Mouse (Mus musculus): ENCODE data around the gene Gm20441. TPM values are rescaled to one million over a fixed set of nuclear protein-coding genes. Genes with fewer than 3 reads are reported as not detected.

The Gm20441 gene
- polyA plus RNA-seq (2016; fragmentation: Nextera tagmentation; extraction: Ambion mirVana) = not detected in 2 replicates

DNA sequence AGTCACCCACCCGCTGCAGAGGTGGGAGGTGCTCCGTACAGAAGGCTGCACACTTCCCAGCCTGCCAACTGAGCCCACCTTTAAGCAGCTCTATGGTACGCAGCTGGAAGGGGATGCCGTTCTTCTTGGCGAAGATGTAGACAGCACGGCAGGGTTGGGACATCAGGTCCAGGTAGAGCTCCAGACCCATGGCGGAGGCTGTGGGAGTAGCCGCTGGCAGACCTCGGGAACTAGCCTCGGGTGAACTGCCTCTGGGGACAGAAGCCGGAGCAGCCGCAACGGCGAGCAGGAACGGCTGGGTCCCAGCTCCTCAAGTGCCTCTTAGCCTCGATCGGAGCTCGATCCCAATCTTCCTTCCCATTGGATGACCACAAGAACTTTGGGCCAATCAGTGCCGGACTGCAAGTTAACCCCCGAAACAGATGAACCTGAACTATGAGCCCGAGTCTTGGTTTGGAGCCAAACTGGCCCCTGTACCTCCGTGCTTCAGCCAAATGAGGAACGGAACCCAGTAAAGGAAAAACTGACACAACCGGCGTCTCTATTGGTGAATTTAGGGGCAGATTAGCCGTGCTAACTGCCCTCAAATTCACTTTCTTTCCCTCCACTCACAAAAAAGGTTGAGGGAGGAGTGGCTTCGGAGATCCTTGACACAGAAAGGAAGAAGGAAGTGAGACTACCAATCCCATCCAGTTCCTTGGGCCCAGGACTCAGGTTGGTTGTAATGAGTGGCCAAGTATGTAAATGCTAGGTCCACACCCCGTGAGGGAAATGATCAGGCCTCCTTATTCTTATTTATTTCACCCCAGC lies at the start of gene Gm20441, which contains the start of gene Gstt3:
Gene Gm20441, minus strand, starts transcription at position 186 of the 810 bp plus-strand sequence.
Gene Gstt3, minus strand, starts transcription at position 646 of the 810 bp plus-strand sequence.
- ATAC-seq (ENCODE audit: insufficient number of reproducible peaks, insufficient read depth, low FRiP score, low TSS enrichment) = no peak; the same call in 1 of the 2 replicates
- Histone ChIP-seq H3K9ac (peak within 1 kb of the TSS; percentile 48), H3K36me3 (no peaks in the 10 kb centered on the region), H3K4me1 (peaks cover 19% of the 10 kb centered on the region), H3K4me2 (replicated peaks) (peak within 1 kb of the TSS; percentile 90), H3K27ac (0 out of 2 replicates have a peak within 1 kb of the TSS, but pooled peaks have one; percentile 30), H3K27me3 (peaks cover 16% of the 10 kb centered on the region), H3K9me3 (no peaks in the 10 kb centered on the region), H3K4me3 (peak within 1 kb of the TSS; percentile 47)
- 2% methylated on average over 28 of the region's 28 CpGs for WGBS

GRCm38 (mm10) chr10:75830275-75830670 lies 49.5 kb upstream of the Gm20441 start:
- no peaks in the 10 kb centered on the region for H3K9me3 ChIP-seq
- H3K4me2 ChIP-seq (replicated peaks) = no peak overlapping the region
- no peak overlapping the region for H3K4me3 ChIP-seq
- H3K27ac ChIP-seq = no peak overlapping the region
- H3K4me1 ChIP-seq = peaks cover 17% of the 10 kb centered on the region; the same call in 1 of the 2 replicates
- no peaks in the 10 kb centered on the region for H3K36me3 ChIP-seq
- H3K9ac ChIP-seq = no peak overlapping the region
- peaks cover 19% of the 10 kb centered on the region; the same call in 1 of the 2 replicates for H3K27me3 ChIP-seq
- 75% methylated on average over 2 of the region's 2 CpGs for WGBS
- ATAC-seq (ENCODE audit: insufficient number of reproducible peaks, insufficient read depth, low FRiP score, low TSS enrichment) = no peak

DNA sequence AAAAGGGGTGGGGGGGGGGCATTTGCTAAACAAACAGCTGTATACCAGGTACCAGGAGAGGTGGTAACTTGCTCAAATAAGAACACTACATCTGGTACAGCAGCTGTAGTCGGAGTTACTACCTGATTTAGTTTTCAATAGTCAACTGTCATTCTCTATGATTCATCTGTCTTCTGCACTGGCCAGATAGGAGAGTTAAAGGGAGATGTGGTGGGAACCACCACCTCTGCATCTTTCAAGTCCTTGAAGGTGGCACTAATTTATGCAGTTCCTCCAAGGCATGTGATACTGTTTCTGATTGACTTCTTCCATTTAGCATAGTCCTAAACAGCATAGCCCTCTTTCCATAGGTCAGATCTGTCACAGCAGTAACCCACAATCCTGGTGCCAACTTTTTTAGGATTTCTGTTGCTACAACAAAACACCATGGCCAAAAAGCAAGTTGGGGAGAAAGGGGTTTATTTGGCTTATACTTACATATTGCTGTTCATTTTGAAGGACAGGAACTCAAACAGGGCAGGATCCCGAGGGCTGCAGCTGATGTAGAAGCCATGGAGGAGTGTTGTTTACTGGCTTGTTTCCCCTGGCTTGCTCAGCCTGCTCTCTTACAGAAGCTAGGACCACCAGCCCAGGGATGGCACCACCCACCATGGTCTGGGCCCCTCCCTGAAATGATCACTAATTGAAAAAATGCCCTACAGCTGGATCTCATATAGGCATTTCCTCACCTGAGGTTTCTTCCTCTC lies 48.9 kb upstream of the Gm20441 start:
- peaks cover 19% of the 10 kb centered on the region; the same call in 1 of the 2 replicates for H3K27me3 ChIP-seq
- no peaks in the 10 kb centered on the region for H3K9me3 ChIP-seq
- no peak overlapping the region for H3K4me3 ChIP-seq
- H3K4me1 ChIP-seq = peaks cover 13% of the 10 kb centered on the region; the same call in 1 of the 2 replicates
- H3K4me2 ChIP-seq (replicated peaks) = no peak overlapping the region
- no peaks in the 10 kb centered on the region for H3K36me3 ChIP-seq
- H3K27ac ChIP-seq = no peak overlapping the region
- 75% methylated on average over 2 of the region's 2 CpGs for WGBS
- no peak for ATAC-seq (ENCODE audit: insufficient number of reproducible peaks, insufficient read depth, low FRiP score, low TSS enrichment)
- H3K9ac ChIP-seq = no peak overlapping the region

DNA sequence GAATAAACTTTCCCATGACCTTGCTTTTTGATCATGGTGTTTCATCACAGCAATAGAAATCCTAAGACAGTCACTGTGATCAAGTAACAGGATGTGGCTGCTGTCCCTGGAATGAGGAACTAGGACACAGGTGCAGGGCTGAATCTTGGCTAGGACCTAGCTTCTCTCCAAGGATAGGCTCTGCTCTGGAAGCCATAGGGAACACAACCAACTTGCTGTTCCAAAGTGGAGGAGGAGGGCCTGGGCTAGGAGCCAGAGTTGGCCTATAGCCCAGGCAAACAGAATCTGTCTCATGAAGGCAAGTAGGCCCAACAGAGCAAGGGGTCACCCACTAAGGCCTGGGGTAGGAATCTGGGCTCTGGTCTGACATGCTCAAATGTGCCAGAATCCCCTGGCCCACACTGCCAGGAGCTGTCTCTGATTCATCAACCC lies 47.8 kb upstream of the Gm20441 start:
- no peak for ATAC-seq (ENCODE audit: insufficient number of reproducible peaks, insufficient read depth, low FRiP score, low TSS enrichment)
- H3K4me2 ChIP-seq (replicated peaks) = no peak overlapping the region
- H3K36me3 ChIP-seq = no peaks in the 10 kb centered on the region
- no peak overlapping the region for H3K27ac ChIP-seq
- peaks cover 4% of the 10 kb centered on the region; the same call in 1 of the 2 replicates for H3K4me1 ChIP-seq
- no peak overlapping the region for H3K9ac ChIP-seq
- no peak overlapping the region for H3K4me3 ChIP-seq
- H3K27me3 ChIP-seq = peaks cover 9% of the 10 kb centered on the region; the same call in 1 of the 2 replicates
- H3K9me3 ChIP-seq = no peaks in the 10 kb centered on the region

DNA sequence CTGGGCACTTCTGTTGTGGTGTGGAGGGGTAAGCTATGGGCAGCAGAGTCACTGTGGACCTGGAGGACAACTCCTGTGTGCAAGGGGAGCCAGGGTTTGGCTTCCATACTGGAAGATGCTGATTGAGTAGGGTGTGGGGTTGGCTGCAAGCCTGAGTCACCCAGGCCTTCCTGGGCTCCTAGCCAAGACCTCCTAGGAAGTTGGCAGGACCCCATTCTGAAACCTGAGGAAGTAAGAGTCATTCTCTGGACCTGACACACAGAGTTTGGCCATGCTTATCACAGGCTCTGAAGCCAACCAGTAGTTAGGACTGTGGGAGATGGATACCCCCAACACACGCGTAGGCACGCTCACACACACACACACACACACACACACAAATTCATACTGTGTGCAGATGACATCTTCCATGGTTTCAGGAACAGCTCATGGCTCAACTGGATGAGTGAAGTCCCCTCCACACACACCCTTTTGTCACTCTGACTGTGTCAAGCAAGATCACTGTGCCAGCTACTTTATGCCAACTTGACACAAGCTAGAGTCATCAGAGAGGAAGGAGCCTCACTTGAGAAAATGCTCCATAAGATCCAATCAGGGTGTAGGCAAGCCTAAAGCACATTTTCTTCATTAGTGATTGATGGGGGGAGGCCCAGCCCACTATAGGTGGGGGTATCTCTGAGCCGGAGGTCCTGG lies 47.1 kb upstream of the Gm20441 start:
- Histone ChIP-seq H3K4me3 (no peak overlapping the region), H3K9me3 (no peaks in the 10 kb centered on the region), H3K9ac (no peak overlapping the region), H3K4me2 (replicated peaks) (no peak overlapping the region), H3K27ac (no peak overlapping the region), H3K27me3 (peaks cover 6% of the 10 kb centered on the region; the same call in 1 of the 2 replicates), H3K4me1 (no peaks in the 10 kb centered on the region), H3K36me3 (no peaks in the 10 kb centered on the region)
- WGBS = 94% methylated on average over 4 of the region's 4 CpGs
- ATAC-seq (ENCODE audit: insufficient number of reproducible peaks, insufficient read depth, low FRiP score, low TSS enrichment) = 0 out of 2 replicates have a peak, but pooled peaks have one; percentile 28

DNA sequence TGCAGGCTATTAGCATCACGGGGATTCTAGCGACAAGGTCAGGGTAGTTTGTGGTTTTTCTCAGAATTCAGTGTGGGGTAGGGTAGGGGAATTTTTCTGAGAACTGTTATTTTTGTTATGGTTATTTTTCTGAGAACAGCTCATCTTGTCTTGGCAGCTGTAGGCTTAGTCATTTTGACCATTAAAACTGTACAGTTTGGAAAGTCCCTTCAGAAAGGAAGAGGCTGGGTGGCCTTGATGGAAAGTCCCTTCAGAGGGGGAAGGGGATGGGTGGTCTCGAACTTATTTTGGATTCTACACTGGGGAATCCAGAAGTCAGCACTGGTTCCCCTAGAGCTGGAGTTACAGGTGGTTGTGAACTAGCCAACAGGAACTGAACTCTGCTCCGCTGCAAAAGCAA lies 43.8 kb upstream of the Gm20441 start:
- H3K27ac ChIP-seq = no peak overlapping the region
- ATAC-seq (ENCODE audit: insufficient number of reproducible peaks, insufficient read depth, low FRiP score, low TSS enrichment) = no peak
- H3K4me1 ChIP-seq = no peaks in the 10 kb centered on the region
- 0 out of 2 replicates have a peak, but pooled peaks cover 2% of the 10 kb centered on the region for H3K27me3 ChIP-seq
- no peaks in the 10 kb centered on the region for H3K36me3 ChIP-seq
- WGBS = 85% methylated on average over 4 of the region's 4 CpGs
- no peak overlapping the region for H3K4me2 ChIP-seq (replicated peaks)
- H3K9ac ChIP-seq = no peak overlapping the region
- no peak overlapping the region for H3K4me3 ChIP-seq
- no peaks in the 10 kb centered on the region for H3K9me3 ChIP-seq

GRCm38 (mm10) chr10:75823782-75824181 lies 43.0 kb upstream of the Gm20441 start:
- Histone ChIP-seq H3K4me1 (no peaks in the 10 kb centered on the region), H3K27ac (no peak overlapping the region), H3K9me3 (no peaks in the 10 kb centered on the region), H3K9ac (no peak overlapping the region), H3K4me2 (replicated peaks) (no peak overlapping the region), H3K36me3 (no peaks in the 10 kb centered on the region), H3K27me3 (0 out of 2 replicates have a peak, but pooled peaks cover 2% of the 10 kb centered on the region), H3K4me3 (no peak overlapping the region)
- no peak for ATAC-seq (ENCODE audit: insufficient number of reproducible peaks, insufficient read depth, low FRiP score, low TSS enrichment)
- 88% methylated on average over 1 of the region's 1 CpGs for WGBS

DNA sequence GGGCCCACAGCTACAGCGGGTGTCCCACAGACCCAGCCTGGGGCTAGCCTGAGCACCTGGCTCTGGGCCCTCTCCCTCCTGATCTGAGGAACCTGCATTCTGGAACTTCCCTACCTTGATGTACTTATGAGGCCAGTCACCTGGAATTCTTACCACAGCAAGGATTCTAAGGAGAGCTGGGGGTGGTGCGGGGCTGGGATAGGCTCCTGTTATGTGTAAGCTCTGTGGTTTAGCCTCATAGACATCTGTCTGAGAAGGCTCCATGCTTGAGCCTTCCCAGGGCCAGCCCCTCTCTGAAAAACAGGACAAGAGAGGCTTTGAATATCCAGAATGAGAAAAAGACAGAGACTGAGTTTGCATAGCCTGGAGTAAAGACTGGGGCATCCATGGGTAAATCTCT lies 41.7 kb upstream of the Gm20441 start, which contains the start of gene Gstt4:
Gene Gstt4, minus strand, starts transcription at position 101 of the 400 bp plus-strand sequence.
- Histone ChIP-seq H3K4me1 (no peaks in the 10 kb centered on the region), H3K4me2 (replicated peaks) (no peak within 1 kb of the TSS), H3K4me3 (no peak within 1 kb of the TSS), H3K9ac (no peak within 1 kb of the TSS), H3K36me3 (no peaks in the 10 kb centered on the region), H3K9me3 (no peaks in the 10 kb centered on the region), H3K27me3 (0 out of 2 replicates have a peak, but pooled peaks cover under 1% of the 10 kb centered on the region), H3K27ac (no peak within 1 kb of the TSS)
- no peak for ATAC-seq (ENCODE audit: insufficient number of reproducible peaks, insufficient read depth, low FRiP score, low TSS enrichment)
- 88% methylated on average over 2 of the region's 2 CpGs for WGBS

- no peaks in the 10 kb centered on the region for H3K36me3 ChIP-seq
- H3K4me3 ChIP-seq = no peak overlapping the region
- no peak for ATAC-seq (ENCODE audit: insufficient number of reproducible peaks, insufficient read depth, low FRiP score, low TSS enrichment)
- 89% methylated on average over 5 of the region's 5 CpGs for WGBS
- no peak overlapping the region for H3K27ac ChIP-seq
- H3K4me2 ChIP-seq (replicated peaks) = no peak overlapping the region
- H3K9me3 ChIP-seq = no peaks in the 10 kb centered on the region
- no peaks in the 10 kb centered on the region for H3K27me3 ChIP-seq
- no peaks in the 10 kb centered on the region for H3K4me1 ChIP-seq
- H3K9ac ChIP-seq = no peak overlapping the region
Observed at GRCm38 (mm10) chr10:75819882-75820281, 39.1 kb upstream of the Gm20441 start.

GRCm38 (mm10) chr10:75818641-75819040 lies 37.9 kb upstream of the Gm20441 start:
- Histone ChIP-seq H3K4me2 (replicated peaks) (no peak overlapping the region), H3K27ac (no peak overlapping the region), H3K27me3 (no peaks in the 10 kb centered on the region), H3K36me3 (no peaks in the 10 kb centered on the region), H3K4me1 (no peaks in the 10 kb centered on the region), H3K4me3 (no peak overlapping the region), H3K9me3 (no peaks in the 10 kb centered on the region), H3K9ac (no peak overlapping the region)
- 62% methylated on average over 10 of the region's 10 CpGs for WGBS
- ATAC-seq (ENCODE audit: insufficient number of reproducible peaks, insufficient read depth, low FRiP score, low TSS enrichment) = no peak

- H3K27me3 ChIP-seq = 0 out of 2 replicates have a peak, but pooled peaks cover 4% of the 10 kb centered on the region
- H3K9ac ChIP-seq = no peak overlapping the region
- WGBS = 67% methylated on average over 2 of the region's 2 CpGs
- H3K4me2 ChIP-seq (replicated peaks) = no peak overlapping the region
- no peaks in the 10 kb centered on the region for H3K36me3 ChIP-seq
- no peaks in the 10 kb centered on the region for H3K4me1 ChIP-seq
- H3K4me3 ChIP-seq = no peak overlapping the region
- H3K27ac ChIP-seq = no peak overlapping the region
- no peaks in the 10 kb centered on the region for H3K9me3 ChIP-seq
- no peak for ATAC-seq (ENCODE audit: insufficient number of reproducible peaks, insufficient read depth, low FRiP score, low TSS enrichment)
Observed at GRCm38 (mm10) chr10:75804217-75804616, 23.5 kb upstream of the Gm20441 start.
